Mouse (Mus musculus) embryonic fibroblast, embryonic 13.5 days (primary cell): Measurements from ENCODE around the gene Rab8b.

ENCODE experiments used
- CTCF ChIP-seq: IDR thresholded peaks from 2 replicates; pipeline ENCODE4 v1.5.1; 2011; ENCODE audit warnings: mild to moderate bottlenecking, control low read depth, low read length, moderate library complexity, borderline replicate concordance; ENCODE audit not compliant: insufficient read depth
- POLR2A ChIP-seq: IDR thresholded peaks from 2 replicates; pipeline ENCODE4 v1.6.1; 2011; ENCODE audit warnings: low read depth, mild to moderate bottlenecking, control low read depth, low read length, moderate library complexity

- TF ChIP-seq POLR2A (no peak), CTCF (no peak)
Observed at GRCm38 (mm10) chr9:66952886-66953285, 33.4 kb upstream of the Rab8b start.
